7 mouse cellular contexts compared by ENCODE assay signal in genomic region chr10:69535123-69535930, GRCm38 (mm10).
DNase-seq lines count a peak whose midpoint lies in the region; ATAC-seq and TF ChIP-seq lines count a peak whose summit lies in the region.

No protein-coding gene starts in this region.

- no peaks in the 10 kb centered on the region for H3K9me3 ChIP-seq in limb, embryonic 14.5 days (ENCODE audit: control insufficient read depth, low read length)

- DNase-seq in embryo, embryonic 11 days, result peak; percentile 66
- DNase-seq in heart, adult 8-10 months (ENCODE audit: low spot score), result peak; percentile 24
- peak; percentile 72 for DNase-seq in kidney, adult 2 months
- DNase-seq in limb, embryonic 14.5 days (ENCODE audit: low spot score), result peak; percentile 21
- peak; percentile 54 to 56 for DNase-seq in right cerebral cortex, adult 2 months (ENCODE audit: low spot score in 2 of 2)
- no peak for DNase-seq in natural killer cell, adult 2 months (ENCODE audit: low spot score in 2 of 2)

- H3K27me3 ChIP-seq in kidney, adult 2 months (replicated peaks; ENCODE audit: control insufficient read depth, insufficient read depth, low read length), result no peaks in the 10 kb centered on the region
- no peaks in the 10 kb centered on the region for H3K27me3 ChIP-seq in limb, embryonic 14.5 days (ENCODE audit: control insufficient read depth, insufficient read depth, low read length)

- no peaks in the 10 kb centered on the region for H3K36me3 ChIP-seq in kidney, adult 2 months (ENCODE audit: control insufficient read depth, insufficient read depth, low read length)
- no peaks in the 10 kb centered on the region for H3K36me3 ChIP-seq in limb, embryonic 14.5 days (ENCODE audit: control insufficient read depth, insufficient read depth, low read length)

- no peak for TF ChIP-seq CTCF in kidney, adult 2 months (conservative IDR thresholded peaks at IDR 0.05; ENCODE audit: insufficient read depth, insufficient read length, low read depth, low read length)

- ATAC-seq in limb, embryonic 14.5 days (ENCODE audit: low FRiP score, low read depth), result 0 out of 2 replicates have a peak, but pooled peaks have one; percentile 27

- 0 out of 2 replicates have a peak overlapping the region, but pooled peaks have one; percentile 3 for H3K4me3 ChIP-seq in brown adipose tissue, adult 24 weeks (ENCODE audit: insufficient read depth, low read depth, low read length)
- peak overlapping the region; percentile 38 for H3K4me3 ChIP-seq in kidney, adult 2 months (ENCODE audit: insufficient read depth, low read depth, low read length)
- peak overlapping the region; percentile 49 for H3K4me3 ChIP-seq in limb, embryonic 14.5 days (replicated peaks; ENCODE audit: low read length)

- 26% methylated on average over 15 of the region's 15 CpGs for WGBS in kidney, adult 2 months
- 24% methylated on average over 15 of the region's 15 CpGs for WGBS in limb, embryonic 14.5 days

- TF ChIP-seq POLR2A in kidney, adult 2 months (IDR thresholded peaks at IDR 0.05; ENCODE audit: low read depth, low read length), result no peak
- no peak for TF ChIP-seq POLR2A in limb, embryonic 14.5 days (IDR thresholded peaks at IDR 0.05; ENCODE audit: borderline replicate concordance, extremely low read depth, insufficient read depth, insufficient read length)

- peak overlapping the region; percentile 80 for H3K4me2 ChIP-seq in limb, embryonic 14.5 days (replicated peaks; ENCODE audit: low read depth, low read length, severe bottlenecking)

- no peak overlapping the region for H3K27ac ChIP-seq in brown adipose tissue, adult 24 weeks (replicated peaks; ENCODE audit: low read depth, low read length)
- peak overlapping the region; percentile 39 for H3K27ac ChIP-seq in kidney, adult 2 months (ENCODE audit: insufficient read depth, low read depth, low read length)
- H3K27ac ChIP-seq in limb, embryonic 14.5 days (replicated peaks; ENCODE audit: low read depth, low read length), result no peak overlapping the region

- H3K9ac ChIP-seq in limb, embryonic 14.5 days (ENCODE audit: low read depth, low read length, severe bottlenecking), result 0 out of 2 replicates have a peak overlapping the region, but pooled peaks have one; percentile 18

- no peaks in the 10 kb centered on the region for H3K4me1 ChIP-seq in brown adipose tissue, adult 24 weeks (ENCODE audit: control insufficient read depth, insufficient read depth, insufficient read length, low read length)
- H3K4me1 ChIP-seq in kidney, adult 2 months (ENCODE audit: control insufficient read depth, insufficient read depth, low read length), result peaks cover 15% of the 10 kb centered on the region; the same call in 1 of the 2 replicates
- H3K4me1 ChIP-seq in limb, embryonic 14.5 days (ENCODE audit: control insufficient read depth, insufficient read depth, low read length), result peaks cover 5% of the 10 kb centered on the region; the same call in 1 of the 2 replicates

Comparison
In these comparisons a context has a peak if more than half of its experiments do, and no peak if none do; other contexts are left out.
1. DNase-seq: peak in embryo, embryonic 11 days (single experiment), heart, adult 8-10 months (single experiment), kidney, adult 2 months (single experiment), limb, embryonic 14.5 days (single experiment) and right cerebral cortex, adult 2 months (2 of 2); none in natural killer cell, adult 2 months (0 of 2).
2. Peak in every context shown above with its lines, with median percentiles within 50 percentile points of each other: H3K4me3 ChIP-seq.